Mouse (Mus musculus): ENCODE data around the gene Gm21987. TPM values are rescaled to one million over a fixed set of nuclear protein-coding genes. Genes with fewer than 3 reads are reported as not detected.
A peak's percentile ranks its signal among the peaks of the same experiment; 100 is the strongest.

The Gm21987 gene
- total and polyA plus RNA-seq, 3 experiments, result not detected

- TF ChIP-seq MYC (IDR thresholded peaks at IDR 0.05; ENCODE audit: low read depth, low read length) (no peak), CTCF (IDR thresholded peaks at IDR 0.05 in 2 of 3, conservative IDR thresholded peaks at IDR 0.05 in 1 of 3; ENCODE audit: control insufficient read depth in 1 of 3, insufficient read depth in 1 of 3, low read depth in 2 of 3, low read length in 3 of 3, poor library complexity in 1 of 3, severe bottlenecking in 1 of 3) (no peak)
Observed at GRCm38 (mm10) chr16:38379926-38380325, 33.1 kb downstream of the Gm21987 start (continued).

GRCm38 (mm10) chr16:38383683-38384082, 36.8 kb downstream of the Gm21987 start:
- Histone ChIP-seq H3K79me2 (ENCODE audit: control insufficient read depth, insufficient read depth, low read length, poor library complexity) (no peaks in the 10 kb centered on the region), H3K27me3 (ENCODE audit: control insufficient read depth in 1 of 2, insufficient read depth in 2 of 2, low read length in 2 of 2) (no peaks in the 10 kb centered on the region), H3K4me1 (ENCODE audit: control insufficient read depth in 1 of 2, insufficient read depth in 2 of 2, low read length in 2 of 2) (peaks cover 44 to 47% of the 10 kb centered on the region in 2 experiments), H3K36me3 (ENCODE audit: control insufficient read depth in 1 of 2, insufficient read depth in 2 of 2, low read length in 2 of 2) (peaks cover 0 to 55% of the 10 kb centered on the region in 2 experiments; a peak in 2 of 4 replicates), H3K9me3 (replicated peaks; ENCODE audit: insufficient read depth, low read length) (no peaks in the 10 kb centered on the region), H3K27ac (ENCODE audit: control insufficient read depth, low read depth, low read length) (peak overlapping the region; percentile 79), H3K9ac (ENCODE audit: control insufficient read depth, low read depth, low read length, poor library complexity, severe bottlenecking) (no peak overlapping the region), H3K4me3 (ENCODE audit: control insufficient read depth in 1 of 2, insufficient read depth in 1 of 2, low read depth in 2 of 2, low read length in 2 of 2) (peak overlapping the region in 1 of 2 experiments; percentile 1; a peak in 2 of 4 replicates)
- TF ChIP-seq ETS1 (IDR thresholded peaks at IDR 0.05; ENCODE audit: low read depth, low read length) (peak; percentile 81), NRF1 (IDR thresholded peaks at IDR 0.05; ENCODE audit: insufficient read depth, low read depth, low read length, poor library complexity, severe bottlenecking) (no peak), RCOR1 (IDR thresholded peaks at IDR 0.05; ENCODE audit: low read depth, low read length) (peak; percentile 63; the same call in 1 of the 2 replicates), MYC (IDR thresholded peaks at IDR 0.05; ENCODE audit: low read depth, low read length) (no peak), TAL1 (IDR thresholded peaks at IDR 0.05; ENCODE audit: low read length) (peak; percentile 59), EP300 (IDR thresholded peaks at IDR 0.05; ENCODE audit: low read depth in 1 of 2, low read length in 2 of 2) (peak; percentile 71 to 92), ZNF384 (IDR thresholded peaks at IDR 0.05; ENCODE audit: low read depth, low read length) (0 out of 2 replicates have a peak, but pooled peaks have one; percentile 20), TCF12 (IDR thresholded peaks at IDR 0.05; ENCODE audit: low read depth, low read length) (peak; percentile 88), MAZ (IDR thresholded peaks at IDR 0.05; ENCODE audit: low read depth, low read length) (no peak; the same call in 1 of the 2 replicates), E2F4 (IDR thresholded peaks at IDR 0.05; ENCODE audit: borderline replicate concordance, low read depth, low read length) (no peak), HCFC1 (IDR thresholded peaks at IDR 0.05; ENCODE audit: low read depth, low read length) (0 out of 2 replicates have a peak, but pooled peaks have one; percentile 40), GATA1 (IDR thresholded peaks at IDR 0.05; ENCODE audit: low read depth, low read length) (peak; percentile 89), GABPA (IDR thresholded peaks at IDR 0.05; ENCODE audit: low read depth, low read length) (no peak), SIN3A (IDR thresholded peaks at IDR 0.05; ENCODE audit: low read length) (peak; percentile 67), TBP (IDR thresholded peaks at IDR 0.05; ENCODE audit: low read depth, low read length) (peak; percentile 71)
- peak; percentile 92 for DNase-seq (ENCODE audit: low read depth, low spot score)

GRCm38 (mm10) chr16:38385184-38385634, 38.4 kb downstream of the Gm21987 start:
- no peaks in the 10 kb centered on the region for H3K79me2 ChIP-seq (ENCODE audit: control insufficient read depth, insufficient read depth, low read length, poor library complexity)
- H3K4me3 ChIP-seq (ENCODE audit: control insufficient read depth in 1 of 2, insufficient read depth in 1 of 2, low read depth in 2 of 2, low read length in 2 of 2), result no peak overlapping the region
- peaks cover 0 to 42% of the 10 kb centered on the region in 2 experiments; a peak in 2 of 4 replicates for H3K36me3 ChIP-seq (ENCODE audit: control insufficient read depth in 1 of 2, insufficient read depth in 2 of 2, low read length in 2 of 2)
- H3K27me3 ChIP-seq (ENCODE audit: control insufficient read depth in 1 of 2, insufficient read depth in 2 of 2, low read length in 2 of 2), result no peaks in the 10 kb centered on the region
- no peaks in the 10 kb centered on the region for H3K9me3 ChIP-seq (replicated peaks; ENCODE audit: insufficient read depth, low read length)
- H3K27ac ChIP-seq (ENCODE audit: control insufficient read depth, low read depth, low read length), result peak overlapping the region; percentile 79; the same call in 1 of the 2 replicates
- no peak overlapping the region for H3K9ac ChIP-seq (ENCODE audit: control insufficient read depth, low read depth, low read length, poor library complexity, severe bottlenecking)
- peaks cover 34 to 39% of the 10 kb centered on the region in 2 experiments for H3K4me1 ChIP-seq (ENCODE audit: control insufficient read depth in 1 of 2, insufficient read depth in 2 of 2, low read length in 2 of 2)
- DNase-seq (ENCODE audit: low read depth, low spot score), result no peak
- TF ChIP-seq NELFE (IDR thresholded peaks at IDR 0.05; ENCODE audit: low read depth, low read length) (no peak), USF1 (IDR thresholded peaks at IDR 0.05; ENCODE audit: low read depth, low read length) (0 out of 2 replicates have a peak, but pooled peaks have one; percentile 1)

All from MEL (cell line).